Mouse (Mus musculus): ENCODE results near the gene Ddx56.

DNA sequence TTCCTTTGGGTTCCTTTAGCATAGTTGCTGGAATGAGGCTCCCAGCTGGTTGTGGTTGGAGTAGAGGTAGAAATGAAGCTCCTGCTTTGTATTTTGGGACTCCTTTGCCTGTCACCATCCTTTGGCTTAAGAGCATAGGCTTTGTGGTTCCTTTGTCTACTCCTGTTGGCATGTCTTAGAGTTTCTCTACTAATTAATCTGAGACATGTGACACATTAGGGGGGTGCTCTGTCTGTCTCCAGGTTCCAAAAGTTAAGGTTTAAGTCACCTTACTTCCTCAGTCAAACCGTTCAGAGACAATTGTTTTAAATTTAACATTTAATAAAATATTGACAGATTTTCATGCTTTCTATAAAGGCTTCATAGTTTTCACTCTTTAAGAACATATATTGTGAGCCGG lies 26.0 kb upstream of the Ddx56 start:
- TF ChIP-seq POLR2A (IDR thresholded peaks at IDR 0.05; ENCODE audit: control insufficient read depth, extremely low read depth, insufficient read depth, low read length, poor library complexity) (no peak), CTCF (IDR thresholded peaks at IDR 0.05; ENCODE audit: borderline replicate concordance, control insufficient read depth, extremely low read depth, insufficient read depth, low read length, poor library complexity) (no peak)
